Mouse (Mus musculus): Measurements from ENCODE around the gene Htra1.

DNA sequence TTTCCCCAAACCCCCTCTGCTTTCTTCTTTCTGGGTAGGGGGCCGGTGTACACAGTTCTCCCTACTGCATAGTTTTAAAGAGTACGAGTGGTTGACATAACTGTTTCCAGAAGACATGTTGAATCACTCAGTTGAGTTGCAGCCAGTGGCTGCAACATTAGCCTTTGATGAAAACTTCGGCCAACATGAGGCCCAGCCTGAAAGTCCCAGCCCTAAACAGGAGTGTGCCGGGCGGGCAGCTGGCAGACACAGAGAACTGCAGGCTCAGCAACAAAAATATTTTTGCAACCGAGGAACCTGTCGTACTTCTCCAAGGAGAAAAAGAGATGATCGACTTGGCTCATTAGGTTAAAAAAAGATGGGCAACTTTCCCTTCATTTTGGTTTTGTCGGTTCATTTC lies 36.9 kb downstream of the Htra1 start:
- TF ChIP-seq CTCF (IDR thresholded peaks at IDR 0.05; ENCODE audit: low read depth, low read length) = no peak
- no peak for TF ChIP-seq POLR2A (IDR thresholded peaks at IDR 0.05; ENCODE audit: insufficient read depth, low read length)
